Mouse (Mus musculus): Measurements from ENCODE around the gene Begain. TPM values are rescaled to one million over a fixed set of nuclear protein-coding genes. Genes with fewer than 3 reads are reported as not detected.
A peak's percentile ranks its signal among the peaks of the same experiment; 100 is the strongest.

The Begain gene
- polyA plus RNA-seq (2016; fragmentation: Nextera tagmentation; extraction: Ambion mirVana) = 1.4 and 1.8 TPM in 2 replicates

DNA sequence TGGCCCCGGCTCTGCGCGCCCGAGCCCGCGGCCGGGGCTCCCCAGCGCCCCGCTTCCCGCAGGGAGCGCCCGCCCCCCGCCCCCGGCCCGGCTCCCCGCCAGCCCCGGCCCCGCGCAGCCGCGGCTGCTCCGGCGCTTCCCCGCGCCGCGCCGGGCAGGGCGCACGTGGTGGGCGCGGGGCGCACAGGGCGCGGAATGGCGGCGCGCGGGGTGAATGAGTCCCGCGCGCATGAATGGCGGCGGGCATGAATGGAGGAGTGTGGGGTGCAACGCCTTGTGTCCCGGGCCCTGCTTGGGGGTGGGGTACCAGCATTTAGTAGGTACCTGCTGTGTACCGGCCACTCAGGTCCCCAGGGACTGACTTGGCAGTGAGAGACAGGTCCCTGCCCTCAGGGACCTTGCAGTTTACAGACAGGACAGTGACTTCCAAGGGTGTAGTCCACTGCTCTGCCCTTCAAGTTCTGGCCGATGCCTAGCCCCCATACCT is at the start of gene Begain:
Gene Begain, minus strand, starts transcription at position 51 of the 487 bp plus-strand sequence.
- Histone ChIP-seq H3K9me3 (replicated peaks) (no peaks in the 10 kb centered on the region), H3K9ac (peak within 1 kb of the TSS; percentile 81), H3K4me2 (peak within 1 kb of the TSS; percentile 96), H3K4me3 (peak within 1 kb of the TSS; percentile 65), H3K36me3 (no peaks in the 10 kb centered on the region), H3K4me1 (replicated peaks) (peaks cover 8% of the 10 kb centered on the region; the same call in 1 of the 2 replicates), H3K27me3 (replicated peaks) (peaks cover 62% of the 10 kb centered on the region), H3K27ac (ENCODE audit: poor library complexity, severe bottlenecking) (no peak within 1 kb of the TSS)
- ATAC-seq (ENCODE audit: insufficient number of reproducible peaks, low FRiP score) = no peak; the same call in 1 of the 2 replicates
- 7% methylated on average over 36 of the region's 48 CpGs for WGBS

GRCm38 (mm10) chr12:109115707-109116106 is 47.7 kb upstream of the Begain start:
- no peak for ATAC-seq (ENCODE audit: insufficient number of reproducible peaks, low FRiP score)
- H3K9ac ChIP-seq = no peak overlapping the region
- no peaks in the 10 kb centered on the region for H3K36me3 ChIP-seq
- no peaks in the 10 kb centered on the region for H3K27me3 ChIP-seq (replicated peaks)
- no peak overlapping the region for H3K4me3 ChIP-seq
- no peaks in the 10 kb centered on the region; the same call in 1 of the 2 replicates for H3K9me3 ChIP-seq (replicated peaks)
- H3K4me2 ChIP-seq = no peak overlapping the region
- no peak overlapping the region for H3K27ac ChIP-seq (ENCODE audit: poor library complexity, severe bottlenecking)
- H3K4me1 ChIP-seq (replicated peaks) = 0 out of 2 replicates have a peak, but pooled peaks cover 8% of the 10 kb centered on the region
- WGBS = 58% methylated on average over 8 of the region's 8 CpGs

DNA sequence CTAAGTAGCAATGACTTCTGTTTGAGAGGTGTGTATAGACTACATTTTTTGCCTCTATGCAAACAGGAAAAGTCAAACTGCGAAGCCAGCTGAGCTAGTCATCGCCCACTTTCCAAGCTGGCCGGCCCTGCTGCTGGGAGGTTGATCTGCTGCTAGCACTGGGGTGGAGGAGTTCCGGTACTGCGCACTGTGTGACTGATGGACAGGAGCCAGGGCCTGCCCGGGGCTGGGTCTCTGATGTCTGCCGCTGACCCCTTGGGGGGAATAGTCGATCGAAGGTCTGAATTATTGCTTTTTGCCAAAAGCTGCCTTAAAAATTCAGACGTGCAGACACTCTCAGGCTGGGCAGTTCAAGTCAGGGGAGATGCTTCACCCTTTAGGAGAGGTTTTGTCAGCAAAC is 47.1 kb upstream of the Begain start:
- H3K36me3 ChIP-seq = no peaks in the 10 kb centered on the region
- no peak for ATAC-seq (ENCODE audit: insufficient number of reproducible peaks, low FRiP score)
- 0 out of 2 replicates have a peak, but pooled peaks cover 8% of the 10 kb centered on the region for H3K4me1 ChIP-seq (replicated peaks)
- H3K4me2 ChIP-seq = no peak overlapping the region
- no peak overlapping the region for H3K9ac ChIP-seq
- 73% methylated on average over 10 of the region's 10 CpGs for WGBS
- H3K27me3 ChIP-seq (replicated peaks) = no peaks in the 10 kb centered on the region
- H3K27ac ChIP-seq (ENCODE audit: poor library complexity, severe bottlenecking) = no peak overlapping the region
- H3K9me3 ChIP-seq (replicated peaks) = no peaks in the 10 kb centered on the region; the same call in 1 of the 2 replicates
- no peak overlapping the region for H3K4me3 ChIP-seq

- 0 out of 2 replicates have a peak, but pooled peaks cover 8% of the 10 kb centered on the region for H3K4me1 ChIP-seq (replicated peaks)
- 56% methylated on average over 10 of the region's 10 CpGs for WGBS
- no peaks in the 10 kb centered on the region for H3K36me3 ChIP-seq
- no peak overlapping the region for H3K27ac ChIP-seq (ENCODE audit: poor library complexity, severe bottlenecking)
- no peaks in the 10 kb centered on the region for H3K9me3 ChIP-seq (replicated peaks)
- no peak overlapping the region for H3K4me3 ChIP-seq
- no peaks in the 10 kb centered on the region for H3K27me3 ChIP-seq (replicated peaks)
- no peak overlapping the region for H3K9ac ChIP-seq
- no peak for ATAC-seq (ENCODE audit: insufficient number of reproducible peaks, low FRiP score)
- no peak overlapping the region for H3K4me2 ChIP-seq
Observed at GRCm38 (mm10) chr12:109112996-109113592, 45.1 kb upstream of the Begain start.

DNA sequence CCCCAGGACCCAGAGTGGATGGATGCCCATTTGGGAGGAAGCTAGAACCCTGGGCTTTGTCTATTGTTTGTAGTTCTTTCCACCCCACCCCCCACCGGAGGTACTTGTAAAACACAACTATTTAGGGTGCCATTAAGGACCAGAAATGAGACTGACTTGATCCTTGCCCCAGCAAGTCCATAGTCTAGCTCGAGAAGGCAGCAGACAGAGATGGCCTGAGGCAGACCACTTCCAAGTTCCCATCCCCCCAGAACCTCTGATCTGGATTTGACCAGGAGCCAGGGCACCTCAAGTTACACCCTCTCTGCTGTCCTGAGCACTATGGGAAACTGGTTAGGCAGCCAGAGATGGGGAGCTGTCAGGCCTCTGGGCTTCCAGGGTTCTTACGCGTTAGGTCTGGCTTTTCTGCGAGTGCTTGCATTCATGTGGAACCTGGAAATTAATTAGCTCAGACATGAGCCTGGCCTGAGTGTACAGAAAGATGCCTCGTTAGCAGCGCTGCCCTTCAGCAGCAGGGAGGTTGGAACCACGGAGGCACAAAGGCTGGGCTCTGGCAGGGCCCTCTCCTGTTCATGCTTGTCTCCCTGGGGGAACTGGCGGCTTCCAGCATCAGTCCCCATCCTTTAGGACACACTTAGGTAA is 44.5 kb upstream of the Begain start:
- Histone ChIP-seq H3K27me3 (replicated peaks) (no peaks in the 10 kb centered on the region), H3K27ac (ENCODE audit: poor library complexity, severe bottlenecking) (no peak overlapping the region), H3K4me3 (no peak overlapping the region), H3K4me2 (no peak overlapping the region), H3K9me3 (replicated peaks) (no peaks in the 10 kb centered on the region), H3K36me3 (no peaks in the 10 kb centered on the region), H3K4me1 (replicated peaks) (0 out of 2 replicates have a peak, but pooled peaks cover 8% of the 10 kb centered on the region), H3K9ac (no peak overlapping the region)
- no peak for ATAC-seq (ENCODE audit: insufficient number of reproducible peaks, low FRiP score)
- 68% methylated on average over 9 of the region's 9 CpGs for WGBS

DNA sequence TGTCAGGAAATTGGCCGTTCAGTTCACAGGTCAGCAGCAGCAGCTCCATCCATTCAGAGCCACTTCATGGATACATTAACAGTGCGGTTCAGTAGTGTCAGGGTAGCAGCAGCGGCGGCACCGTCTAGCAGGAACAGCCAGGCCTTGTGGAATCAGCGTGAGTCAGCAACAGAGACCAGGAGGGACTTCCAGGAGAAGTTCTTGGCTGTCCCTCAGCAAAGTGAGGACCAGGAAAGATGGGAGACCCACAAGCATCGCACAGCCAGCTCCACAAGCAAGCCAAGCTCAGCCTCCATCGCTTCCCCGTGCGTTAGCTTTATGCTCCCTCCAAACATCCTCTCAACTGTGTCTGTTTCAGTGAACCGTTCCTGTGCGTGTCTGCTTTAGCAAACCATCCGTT is 40.9 kb upstream of the Begain start:
- ATAC-seq (ENCODE audit: insufficient number of reproducible peaks, low FRiP score) = no peak
- 85% methylated on average over 13 of the region's 13 CpGs for WGBS
- Histone ChIP-seq H3K9ac (no peak overlapping the region), H3K27me3 (replicated peaks) (no peaks in the 10 kb centered on the region), H3K36me3 (no peaks in the 10 kb centered on the region), H3K27ac (ENCODE audit: poor library complexity, severe bottlenecking) (no peak overlapping the region), H3K4me1 (replicated peaks) (no peaks in the 10 kb centered on the region), H3K9me3 (replicated peaks) (peaks cover 4% of the 10 kb centered on the region), H3K4me2 (no peak overlapping the region), H3K4me3 (no peak overlapping the region)

- H3K9ac ChIP-seq = no peak overlapping the region
Observed at GRCm38 (mm10) chr12:109100381-109100780, 32.4 kb upstream of the Begain start.

DNA sequence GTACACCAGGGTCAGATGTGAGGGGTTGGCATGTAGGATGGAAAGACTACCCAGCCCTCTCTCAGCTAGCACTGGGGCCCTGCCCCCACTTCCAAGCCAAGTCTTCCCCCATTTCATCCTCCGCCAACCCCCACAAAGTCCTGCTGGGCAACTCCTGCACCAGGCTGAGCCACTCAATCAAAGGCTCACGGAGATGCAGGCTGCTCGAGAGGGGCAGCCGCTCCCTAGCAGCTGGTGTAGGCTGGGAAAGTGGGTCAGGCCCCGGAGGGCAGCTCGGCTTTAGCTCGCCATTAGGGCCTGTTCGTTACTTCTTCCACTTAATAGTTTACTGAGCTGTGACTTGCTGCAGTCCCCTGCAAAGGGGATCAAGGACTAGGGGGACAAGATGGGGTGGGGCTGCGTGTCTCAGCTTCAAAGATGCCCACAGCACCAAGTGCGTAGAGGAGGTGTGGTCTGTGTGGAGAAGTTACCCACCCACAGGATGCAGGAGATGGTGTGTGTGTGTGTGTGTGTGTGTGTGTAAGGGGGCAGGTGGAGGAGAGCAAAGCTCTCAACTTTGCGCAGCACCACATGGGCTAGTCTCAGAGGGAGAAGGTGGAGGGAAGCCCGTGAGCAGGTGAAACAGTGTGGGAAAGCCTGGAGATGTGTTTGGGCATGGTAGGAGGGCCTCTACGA is 22.6 kb upstream of the Begain start:
- ATAC-seq (ENCODE audit: insufficient number of reproducible peaks, low FRiP score) = no peak
- Histone ChIP-seq H3K27me3 (replicated peaks) (no peaks in the 10 kb centered on the region), H3K9me3 (replicated peaks) (0 out of 2 replicates have a peak, but pooled peaks cover 3% of the 10 kb centered on the region), H3K4me1 (replicated peaks) (no peaks in the 10 kb centered on the region), H3K9ac (no peak overlapping the region), H3K4me2 (no peak overlapping the region), H3K4me3 (no peak overlapping the region), H3K36me3 (no peaks in the 10 kb centered on the region), H3K27ac (ENCODE audit: poor library complexity, severe bottlenecking) (no peak overlapping the region)
- 76% methylated on average over 13 of the region's 13 CpGs for WGBS

More at GRCm38 (mm10) chr12:109100381-109100780, 32.4 kb upstream of the Begain start:
- Histone ChIP-seq H3K36me3 (no peaks in the 10 kb centered on the region), H3K4me3 (no peak overlapping the region), H3K9me3 (replicated peaks) (peaks cover 5% of the 10 kb centered on the region), H3K4me2 (no peak overlapping the region), H3K27me3 (replicated peaks) (no peaks in the 10 kb centered on the region), H3K4me1 (replicated peaks) (no peaks in the 10 kb centered on the region), H3K27ac (ENCODE audit: poor library complexity, severe bottlenecking) (no peak overlapping the region)
- no peak for ATAC-seq (ENCODE audit: insufficient number of reproducible peaks, low FRiP score)
- WGBS = 85% methylated on average over 7 of the region's 7 CpGs

DNA sequence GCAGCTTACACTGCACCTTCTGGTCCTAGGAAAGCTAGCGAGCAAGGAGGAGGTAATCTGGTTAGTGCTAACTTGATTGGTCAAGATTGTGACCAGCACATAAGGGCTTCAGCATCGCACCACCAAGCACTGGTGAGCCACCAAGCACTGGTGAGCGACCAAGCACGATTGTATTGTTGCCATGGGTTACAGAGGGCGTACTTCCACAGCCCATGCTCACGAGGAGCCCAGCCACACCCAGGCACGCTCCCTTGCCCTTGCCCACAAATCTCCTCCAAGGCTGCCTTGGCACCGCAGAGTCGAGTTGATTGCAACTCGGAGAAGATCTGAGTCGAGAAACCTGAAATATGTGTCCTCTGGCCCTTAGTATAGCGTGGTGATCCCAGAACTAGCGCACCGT is 22.0 kb upstream of the Begain start:
- Histone ChIP-seq H3K4me2 (no peak overlapping the region), H3K4me1 (replicated peaks) (no peaks in the 10 kb centered on the region), H3K9me3 (replicated peaks) (0 out of 2 replicates have a peak, but pooled peaks cover 3% of the 10 kb centered on the region), H3K36me3 (no peaks in the 10 kb centered on the region), H3K27ac (ENCODE audit: poor library complexity, severe bottlenecking) (no peak overlapping the region), H3K27me3 (replicated peaks) (no peaks in the 10 kb centered on the region), H3K9ac (no peak overlapping the region), H3K4me3 (no peak overlapping the region)
- no peak for ATAC-seq (ENCODE audit: insufficient number of reproducible peaks, low FRiP score)
- WGBS = 81% methylated on average over 14 of the region's 14 CpGs

DNA sequence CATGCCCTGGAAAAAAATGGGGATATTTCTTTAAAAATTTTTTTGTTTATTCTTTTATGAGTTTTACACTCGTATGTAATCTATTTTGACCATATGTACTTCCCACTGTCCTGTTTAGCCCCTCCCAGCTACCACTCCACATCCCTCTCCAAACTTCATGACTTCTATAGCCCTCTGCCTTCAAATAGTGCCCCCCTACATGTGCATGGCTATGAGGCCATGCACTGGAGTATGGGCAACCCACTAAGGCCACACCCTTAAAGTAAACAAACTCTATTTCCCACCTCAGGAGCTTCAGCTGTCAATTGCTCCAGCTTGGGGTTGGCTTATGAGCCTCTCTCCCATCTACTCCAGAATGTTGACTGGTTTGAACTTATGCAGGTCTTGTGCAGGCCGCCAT is 18.1 kb upstream of the Begain start:
- Histone ChIP-seq H3K9me3 (replicated peaks) (0 out of 2 replicates have a peak, but pooled peaks cover 3% of the 10 kb centered on the region), H3K27me3 (replicated peaks) (no peaks in the 10 kb centered on the region), H3K4me2 (no peak overlapping the region), H3K4me1 (replicated peaks) (no peaks in the 10 kb centered on the region), H3K9ac (no peak overlapping the region), H3K4me3 (no peak overlapping the region), H3K36me3 (no peaks in the 10 kb centered on the region), H3K27ac (ENCODE audit: poor library complexity, severe bottlenecking) (no peak overlapping the region)
- WGBS = 68% methylated on average over 2 of the region's 2 CpGs
- no peak for ATAC-seq (ENCODE audit: insufficient number of reproducible peaks, low FRiP score)

GRCm38 (mm10) chr12:109085674-109086073 is 17.7 kb upstream of the Begain start:
- Histone ChIP-seq H3K4me1 (replicated peaks) (no peaks in the 10 kb centered on the region), H3K27ac (ENCODE audit: poor library complexity, severe bottlenecking) (no peak overlapping the region), H3K9me3 (replicated peaks) (0 out of 2 replicates have a peak, but pooled peaks cover 3% of the 10 kb centered on the region), H3K4me3 (no peak overlapping the region), H3K9ac (no peak overlapping the region), H3K27me3 (replicated peaks) (no peaks in the 10 kb centered on the region), H3K4me2 (no peak overlapping the region), H3K36me3 (no peaks in the 10 kb centered on the region)
- 73% methylated on average over 8 of the region's 8 CpGs for WGBS
- no peak for ATAC-seq (ENCODE audit: insufficient number of reproducible peaks, low FRiP score)
